Mouse (Mus musculus) testis, postnatal 10 days (tissue): ENCODE data around the gene Add1.

Experiments used
- DNase-seq: peaks from one replicate; pipeline ENCODE4 v3.0.0; 2021; ENCODE audit warnings: low spot score

The Add1 gene

GRCm38 (mm10) chr5:34573268-34574221 lies at the start of gene Add1:
Add1 (plus strand) TSS chr5:34573664.
- peak; percentile 96 for DNase-seq

- no peak for DNase-seq
Measured at GRCm38 (mm10) chr5:34523958-34524485, 49.4 kb upstream of the Add1 start.

GRCm38 (mm10) chr5:34524511-34524910 lies 49.0 kb upstream of the Add1 start:
- DNase-seq, result no peak

GRCm38 (mm10) chr5:34525663-34526476 lies 47.6 kb upstream of the Add1 start, which contains the start of gene Sh3bp2:
Sh3bp2 (plus strand) TSS chr5:34525838.
- DNase-seq, result peak; percentile 99

- DNase-seq, result no peak
Measured at GRCm38 (mm10) chr5:34526477-34526775, 47.0 kb upstream of the Add1 start.

GRCm38 (mm10) chr5:34527352-34527751 lies 46.1 kb upstream of the Add1 start:
- DNase-seq, result no peak

GRCm38 (mm10) chr5:34528724-34529123 lies 44.7 kb upstream of the Add1 start:
- DNase-seq, result no peak

- peak; percentile 36 for DNase-seq
Measured at GRCm38 (mm10) chr5:34530116-34530515, 43.3 kb upstream of the Add1 start.

- DNase-seq, result no peak
Measured at GRCm38 (mm10) chr5:34530687-34531086, 42.8 kb upstream of the Add1 start.

- DNase-seq, result no peak
Measured at GRCm38 (mm10) chr5:34533066-34533465, 40.4 kb upstream of the Add1 start.

GRCm38 (mm10) chr5:34533820-34534219 lies 39.6 kb upstream of the Add1 start:
- no peak for DNase-seq

GRCm38 (mm10) chr5:34534776-34535581 lies 38.5 kb upstream of the Add1 start:
- no peak for DNase-seq

GRCm38 (mm10) chr5:34535831-34536230 lies 37.6 kb upstream of the Add1 start:
- no peak for DNase-seq

GRCm38 (mm10) chr5:34538079-34538478 lies 35.4 kb upstream of the Add1 start:
- DNase-seq, result no peak

GRCm38 (mm10) chr5:34538527-34538926 lies 34.9 kb upstream of the Add1 start:
- DNase-seq, result no peak

GRCm38 (mm10) chr5:34539121-34539520 lies 34.3 kb upstream of the Add1 start:
- no peak for DNase-seq

GRCm38 (mm10) chr5:34542166-34542565 lies 31.3 kb upstream of the Add1 start:
- no peak for DNase-seq

- DNase-seq, result no peak
Measured at GRCm38 (mm10) chr5:34543114-34543513, 30.4 kb upstream of the Add1 start.

GRCm38 (mm10) chr5:34547410-34547809 lies 26.1 kb upstream of the Add1 start:
- DNase-seq, result no peak

- DNase-seq, result no peak
Measured at GRCm38 (mm10) chr5:34549135-34549482, 24.4 kb upstream of the Add1 start.

GRCm38 (mm10) chr5:34549483-34550221 lies 23.8 kb upstream of the Add1 start:
- peak; percentile 67 for DNase-seq
